Mouse (Mus musculus): ENCODE measurements around the gene Prdm13.
A peak's percentile ranks its signal among the peaks of the same experiment; 100 is the strongest.

Gene Prdm13

DNA sequence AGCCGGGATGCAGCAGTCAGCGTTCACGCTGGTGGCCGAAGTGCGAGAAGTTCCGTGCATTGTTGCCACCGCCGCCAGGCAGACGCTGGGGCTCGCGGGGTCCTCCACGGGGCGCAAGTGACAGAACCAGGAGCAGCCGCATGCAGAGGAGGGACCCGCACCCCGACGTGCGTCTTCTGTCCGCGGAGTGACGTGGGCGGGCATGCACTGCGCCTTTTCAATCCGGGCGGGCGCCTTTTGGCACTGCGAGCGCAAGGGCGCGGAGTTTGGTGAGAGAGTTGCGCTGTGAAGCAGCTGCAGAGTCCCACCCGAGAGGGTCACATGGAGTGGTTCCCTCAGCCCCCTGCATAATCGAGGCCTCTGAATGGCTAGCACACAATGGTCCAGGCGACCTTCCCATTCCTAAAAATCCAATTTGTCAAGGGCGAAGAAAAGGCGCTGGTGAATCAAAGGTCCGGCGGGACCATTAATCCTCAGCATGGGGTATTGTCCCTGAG is at the start of gene Prdm13:
Gene Prdm13 (minus strand): TSS at position 369 of the 497 bp plus-strand sequence.
- DNase-seq, result no peak

DNA sequence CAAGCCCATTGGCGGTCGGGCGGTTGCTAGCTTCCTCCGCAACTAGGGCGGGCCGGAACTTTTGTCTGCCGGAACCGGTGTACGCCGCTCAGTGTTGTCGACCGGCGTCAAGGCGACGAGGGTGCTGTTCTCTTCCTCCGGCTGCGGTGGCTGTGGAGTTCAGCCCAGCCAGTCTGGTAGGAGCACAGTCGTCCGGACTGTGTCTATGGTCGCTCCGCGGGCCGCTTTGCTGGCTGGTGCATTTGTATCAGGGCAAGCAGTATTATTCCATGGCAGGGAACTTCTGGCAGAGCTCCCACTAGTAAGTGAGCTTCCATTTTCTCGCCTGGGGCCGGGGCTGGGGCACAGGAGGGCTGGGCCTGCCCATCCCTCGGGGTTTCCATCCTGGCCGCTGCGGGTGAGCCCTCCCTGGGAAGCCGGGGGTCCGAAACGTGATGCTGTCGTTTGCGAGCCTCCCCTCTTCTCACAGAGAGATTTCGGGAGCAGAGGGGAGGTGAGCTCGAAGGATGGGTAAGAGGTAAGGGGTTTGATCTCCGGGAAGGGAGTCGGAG is 41.9 kb upstream of the Prdm13 start, which contains the start of gene Ccnc:
Gene Ccnc (plus strand): TSS at position 87 of the 551 bp plus-strand sequence.
- peak; percentile 89 for DNase-seq

- peak; percentile 33 for DNase-seq
These were observed 41.3 kb upstream of the Prdm13 start for GRCm38 (mm10) chr4:21726912-21727614.

DNA sequence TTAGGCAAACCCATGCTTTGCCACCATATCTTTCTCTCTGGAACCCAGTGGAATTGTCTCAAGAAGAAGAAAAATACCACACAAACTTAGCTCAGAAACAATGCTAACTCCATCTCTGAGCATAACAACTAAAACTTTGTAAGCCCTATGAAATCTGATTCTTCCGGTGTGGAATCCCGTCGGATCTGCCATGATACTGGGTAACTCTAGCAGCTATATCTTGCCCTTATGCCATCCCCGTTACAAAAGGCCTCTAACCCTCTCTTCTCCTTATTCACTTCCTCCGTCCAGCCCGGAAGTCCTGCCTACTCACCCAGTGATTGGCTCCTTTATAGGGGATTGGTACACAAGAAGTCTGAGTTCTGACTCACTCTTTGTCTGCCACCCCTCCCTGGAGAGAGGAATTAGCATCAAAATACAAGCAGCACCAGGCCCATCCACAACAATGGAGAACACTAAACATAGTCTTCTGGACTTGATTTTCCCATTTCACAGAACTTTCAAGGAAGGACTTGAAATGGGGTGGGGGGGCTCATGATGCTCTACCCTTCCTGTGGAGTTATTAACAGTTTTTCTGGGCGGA is 37.1 kb upstream of the Prdm13 start:
- DNase-seq, result no peak

GRCm38 (mm10) chr4:21712147-21712546 is 26.4 kb upstream of the Prdm13 start:
- DNase-seq, result peak; percentile 50

DNA sequence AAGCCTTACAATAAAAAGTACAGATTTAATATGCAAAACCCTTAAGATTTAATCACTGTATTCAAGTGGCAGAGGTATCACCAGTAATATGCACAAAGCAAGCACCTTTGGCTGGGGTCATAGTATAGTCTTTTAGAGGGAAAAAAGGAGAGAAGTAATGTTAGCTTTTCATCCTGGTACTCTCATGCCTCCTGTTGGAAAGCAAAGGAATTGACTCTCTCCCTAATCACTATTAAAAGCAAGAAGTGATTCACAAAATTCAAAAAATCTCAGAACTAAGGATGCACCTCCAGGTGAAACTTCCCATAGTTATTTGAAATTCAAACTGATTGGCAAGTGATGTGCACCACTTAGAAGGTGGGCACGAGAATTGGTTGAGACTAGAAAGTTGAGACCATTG is 19.3 kb upstream of the Prdm13 start:
- DNase-seq, result no peak

GRCm38 (mm10) chr4:21695638-21696254 is 10.0 kb upstream of the Prdm13 start:
- DNase-seq, result peak; percentile 38

GRCm38 (mm10) chr4:21690221-21690620 is 4.5 kb upstream of the Prdm13 start:
- no peak for DNase-seq

GRCm38 (mm10) chr4:21689492-21689941 is 3.8 kb upstream of the Prdm13 start:
- DNase-seq, result no peak

GRCm38 (mm10) chr4:21688703-21689200 is 3.0 kb upstream of the Prdm13 start:
- no peak for DNase-seq

DNA sequence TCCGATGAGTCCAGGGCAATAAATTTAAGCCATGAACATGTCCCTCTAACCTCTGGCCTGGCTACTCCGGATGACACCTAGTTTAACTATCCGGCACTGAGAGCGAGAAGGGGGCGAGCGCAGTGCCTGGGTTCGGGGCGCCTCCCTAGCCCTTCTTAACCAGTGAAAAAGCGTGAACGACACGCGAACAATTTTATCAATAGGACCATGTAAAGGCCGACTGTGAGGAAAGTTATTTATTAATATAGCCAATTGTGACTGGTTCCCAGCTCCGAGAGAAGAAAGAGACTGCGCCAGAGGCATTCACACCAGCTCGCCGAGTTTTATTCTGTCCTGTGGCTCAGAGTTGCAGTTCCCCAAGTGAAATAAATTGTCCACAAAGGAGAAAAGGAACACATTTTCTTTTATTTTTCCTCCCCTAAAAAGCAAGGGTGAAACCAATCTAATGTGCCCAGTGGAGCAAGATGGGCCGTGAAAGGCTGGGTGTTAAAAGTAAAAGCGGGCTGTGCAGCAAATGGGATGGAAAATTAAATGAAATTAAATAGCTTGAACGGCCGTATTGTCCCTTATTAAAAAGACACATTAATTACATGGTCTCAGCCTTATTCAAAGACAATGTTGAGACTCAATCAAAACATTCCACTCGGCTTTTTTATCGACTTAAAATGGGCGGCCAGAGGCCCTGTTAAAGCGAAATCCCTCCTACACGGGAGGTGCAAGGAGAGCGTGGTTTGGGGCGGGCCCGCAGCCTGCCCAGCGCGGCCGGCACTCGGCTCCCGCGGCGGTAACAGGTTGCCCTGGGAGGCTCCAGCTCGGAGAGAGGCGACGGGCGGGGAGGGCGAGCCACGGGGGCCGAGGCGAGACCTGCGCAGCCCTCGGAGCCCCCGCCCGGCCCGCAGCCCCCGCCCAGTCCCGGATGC is 2.3 kb upstream of the Prdm13 start:
- no peak for DNase-seq

- DNase-seq, result no peak
These were observed 1.2 kb upstream of the Prdm13 start for GRCm38 (mm10) chr4:21686934-21687333.

GRCm38 (mm10) chr4:21686416-21686815 is 653 bp upstream of the Prdm13 start:
- no peak for DNase-seq

GRCm38 (mm10) chr4:21684341-21684970 is 1.3 kb downstream of the Prdm13 start:
- DNase-seq, result no peak

DNA sequence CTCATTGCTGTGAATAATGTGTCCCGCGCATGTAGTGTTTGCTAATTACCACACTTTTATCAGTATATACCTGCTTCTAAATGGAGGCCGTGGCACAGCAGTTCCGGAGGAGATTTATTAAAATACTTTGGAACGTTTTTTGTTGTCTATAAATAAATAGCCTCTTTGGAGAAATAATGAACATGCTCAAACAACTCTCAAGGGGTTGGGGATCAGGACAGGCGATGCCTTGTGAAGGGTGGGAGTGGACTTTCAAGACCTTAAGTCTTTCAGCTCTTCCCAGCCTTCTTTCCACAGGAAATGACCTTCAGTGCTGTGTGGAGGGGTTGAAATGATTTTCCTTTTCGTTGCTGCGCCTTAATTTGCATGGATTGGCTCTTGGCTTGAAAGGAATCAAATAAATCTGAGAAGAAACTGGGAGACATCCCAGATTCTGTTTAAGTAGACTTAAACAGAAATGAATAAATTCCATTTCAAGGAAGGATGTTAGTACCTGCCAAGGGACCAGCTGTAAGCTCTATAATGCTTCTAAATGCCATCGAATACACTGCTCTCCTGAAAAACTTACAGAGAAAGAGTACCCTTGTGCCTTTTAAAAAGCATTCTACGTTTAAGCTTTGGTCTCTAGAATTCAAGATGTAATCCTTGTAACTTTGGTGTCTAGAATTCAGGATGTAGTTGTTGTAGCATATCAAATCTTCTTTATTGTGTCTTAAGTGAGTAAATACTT is 3.2 kb downstream of the Prdm13 start:
- DNase-seq, result no peak

- DNase-seq, result no peak
These were observed 4.8 kb downstream of the Prdm13 start for GRCm38 (mm10) chr4:21680971-21681370.

DNA sequence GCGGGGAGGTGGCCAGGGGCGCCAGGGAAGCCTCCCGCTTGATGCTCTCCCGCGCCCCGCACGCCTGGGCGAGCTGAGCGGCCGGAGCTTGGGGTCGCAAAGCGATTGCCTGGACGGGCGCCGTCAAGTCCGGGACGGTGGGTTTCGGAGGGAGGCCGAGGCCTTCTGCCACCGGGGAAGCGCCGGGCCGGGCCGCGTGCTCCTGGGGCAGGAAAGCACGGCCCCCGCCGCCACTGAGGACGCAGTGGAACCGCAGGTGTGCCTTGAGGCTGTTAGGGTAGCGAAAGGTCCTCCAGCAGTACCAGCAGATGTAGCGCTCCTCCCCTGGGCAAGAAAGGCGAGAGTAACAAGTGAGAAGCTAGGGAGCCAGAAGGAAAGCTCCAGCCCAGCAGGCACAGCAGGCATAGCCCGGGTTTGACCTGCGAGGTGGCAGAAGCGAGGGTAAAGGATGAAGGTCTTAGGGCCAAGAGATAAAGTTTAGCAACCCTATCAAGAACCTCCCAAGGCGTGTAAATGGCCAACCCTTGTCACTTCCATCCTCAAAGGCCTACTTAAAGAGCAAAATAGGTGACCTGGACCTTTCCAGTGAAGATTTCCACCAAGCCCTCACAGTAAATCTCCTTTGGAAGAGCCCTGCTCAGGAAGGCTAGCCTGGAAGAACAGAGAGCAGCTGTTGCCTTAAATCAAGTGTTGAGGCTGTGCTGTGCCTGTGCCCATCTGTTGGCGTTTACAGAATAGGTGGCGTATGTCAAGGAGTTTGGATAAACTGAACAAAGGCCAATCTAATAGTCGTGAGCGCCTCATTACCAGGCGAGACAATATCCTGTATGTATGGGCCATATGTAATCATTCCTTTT is 5.9 kb downstream of the Prdm13 start:
- DNase-seq, result no peak

DNA sequence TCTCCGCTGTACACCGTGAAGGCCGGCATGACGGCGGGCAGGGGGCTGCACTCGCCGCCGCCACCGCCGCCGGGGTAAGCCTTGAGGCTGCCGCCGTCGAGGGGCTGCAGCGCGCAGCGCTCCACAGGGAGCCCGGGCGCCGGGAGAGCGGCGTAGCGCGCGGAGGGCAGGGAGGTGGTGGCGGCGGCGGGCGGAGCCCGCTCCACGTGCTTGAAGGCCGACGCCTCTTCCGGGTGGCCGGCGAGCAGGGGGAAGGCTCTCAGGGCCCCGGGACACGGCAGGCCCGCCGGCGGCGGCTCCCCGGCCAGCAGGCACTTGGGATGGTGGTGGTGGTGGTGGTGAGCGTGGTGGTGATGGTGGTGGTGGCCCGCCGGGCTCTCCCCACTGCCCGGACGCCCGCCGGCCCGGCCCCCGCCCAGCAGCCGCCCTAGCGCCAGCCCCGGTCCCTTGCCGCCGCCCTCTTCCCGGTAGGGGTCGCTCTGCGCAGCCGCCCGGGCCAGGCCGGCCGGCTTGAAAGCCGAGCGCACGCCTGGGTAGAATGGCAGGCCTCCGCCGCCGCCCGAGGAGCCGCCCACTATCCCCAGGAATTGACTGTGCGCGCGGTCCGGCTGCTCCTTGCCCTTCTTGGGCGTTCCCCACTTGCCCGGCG is 6.7 kb downstream of the Prdm13 start:
- DNase-seq, result no peak

Measured in kidney, adult 11 months (tissue).